Mouse (Mus musculus): Measurements from ENCODE around the gene Tubb4b. TPM values are rescaled to one million over a fixed set of nuclear protein-coding genes. Genes with fewer than 3 reads are reported as not detected.

Tubb4b gene
- total and polyA plus RNA-seq, 3 experiments: 183 to 1,037 (median 979) TPM

DNA sequence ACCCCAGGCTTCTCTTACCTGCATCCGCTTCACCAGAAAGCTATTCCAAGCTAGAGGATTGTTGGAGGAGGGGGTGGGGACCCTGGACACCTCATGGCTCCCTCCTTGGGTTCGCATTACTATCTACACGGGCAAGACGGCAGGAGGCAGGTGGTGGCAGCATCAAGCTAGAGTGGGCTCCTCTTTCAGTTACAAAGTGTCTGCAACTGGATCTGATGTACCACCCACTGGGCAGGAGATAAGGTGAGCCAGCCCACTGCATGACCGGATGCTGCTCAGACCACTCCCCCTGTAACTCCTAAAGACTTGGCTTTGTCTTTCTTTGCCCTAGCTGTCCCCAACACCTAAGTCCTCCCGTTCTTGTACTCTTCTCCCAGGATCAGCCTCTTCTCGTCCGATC lies 12.1 kb upstream of the Tubb4b start, which contains the start of gene Rnf224:
Rnf224 (minus strand) TSS at position 174 of the 400 bp plus-strand sequence.
- TF ChIP-seq GABPA (IDR thresholded peaks at IDR 0.05; ENCODE audit: low read depth, low read length) (no peak), MEF2A (IDR thresholded peaks at IDR 0.05; ENCODE audit: extremely low read depth, insufficient replicate concordance, low read depth, low read length, poor library complexity, severe bottlenecking) (no peak), POLR2AphosphoS5 (IDR thresholded peaks at IDR 0.05; ENCODE audit: borderline replicate concordance, low read depth, low read length) (no peak), POLR2A (IDR thresholded peaks at IDR 0.05; ENCODE audit: control insufficient read depth in 1 of 2, insufficient read depth in 1 of 2, low read depth in 1 of 2, low read length in 2 of 2, poor library complexity in 1 of 2) (no peak), TCF12 (IDR thresholded peaks at IDR 0.05; ENCODE audit: low read depth, low read length) (no peak), JUND (IDR thresholded peaks at IDR 0.05; ENCODE audit: low read depth, low read length) (no peak), EP300 (IDR thresholded peaks at IDR 0.05; ENCODE audit: low read depth in 1 of 2, low read length in 2 of 2) (no peak), MYC (IDR thresholded peaks at IDR 0.05; ENCODE audit: low read depth, low read length) (no peak), USF2 (IDR thresholded peaks at IDR 0.05; ENCODE audit: borderline replicate concordance in 1 of 2, insufficient read depth in 1 of 2, low read depth in 1 of 2, low read length in 2 of 2) (no peak), NELFE (IDR thresholded peaks at IDR 0.05; ENCODE audit: low read depth, low read length) (no peak), BHLHE40 (IDR thresholded peaks at IDR 0.05; ENCODE audit: borderline replicate concordance, low read depth, low read length) (no peak), E2F4 (IDR thresholded peaks at IDR 0.05; ENCODE audit: borderline replicate concordance, low read depth, low read length) (no peak), SMC3 (IDR thresholded peaks at IDR 0.05; ENCODE audit: low read depth, low read length) (no peak), MXI1 (IDR thresholded peaks at IDR 0.05; ENCODE audit: low read depth, low read length) (no peak), MYB (IDR thresholded peaks at IDR 0.05; ENCODE audit: low read depth, low read length) (no peak), SIN3A (IDR thresholded peaks at IDR 0.05; ENCODE audit: low read length) (no peak), MAZ (IDR thresholded peaks at IDR 0.05; ENCODE audit: low read depth, low read length) (no peak), CHD1 (IDR thresholded peaks at IDR 0.05; ENCODE audit: low read depth, low read length) (no peak)
- peaks cover 6 to 33% of the 10 kb centered on the region in 2 experiments for H3K4me1 ChIP-seq (ENCODE audit: control insufficient read depth in 1 of 2, insufficient read depth in 2 of 2, low read length in 2 of 2)

DNA sequence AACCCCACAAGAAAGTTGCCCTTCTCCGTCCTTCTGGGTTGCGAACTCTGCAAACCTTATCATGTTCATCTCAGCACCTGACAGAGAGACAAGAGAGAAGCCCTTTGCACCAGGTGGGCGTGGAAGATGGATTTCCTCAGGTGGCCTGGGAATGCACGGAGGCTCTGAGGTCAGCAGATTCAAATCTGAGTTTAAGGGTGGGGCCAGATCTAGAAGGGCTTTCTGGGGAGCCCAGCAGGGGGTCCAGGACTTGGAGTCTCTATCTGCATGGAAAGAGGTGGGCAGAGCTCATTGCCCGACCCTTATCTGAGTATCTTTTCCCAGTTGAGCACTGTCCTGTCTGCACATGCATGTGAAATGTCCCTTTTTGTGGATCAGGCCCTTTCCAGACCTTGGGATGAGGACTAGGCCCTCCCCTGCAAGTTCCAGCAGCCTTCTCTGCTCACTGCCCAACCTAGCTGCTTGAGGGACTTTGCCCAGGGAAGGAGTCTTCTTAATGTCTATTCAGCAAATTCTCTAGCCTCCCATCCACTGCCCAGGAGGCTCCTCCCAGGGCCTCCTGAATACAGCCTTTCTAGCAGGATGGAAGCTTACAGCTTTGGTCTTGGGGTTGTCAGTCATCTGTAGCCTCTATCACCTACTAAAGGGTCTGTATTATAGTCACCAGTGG lies 10.2 kb upstream of the Tubb4b start:
- no peaks in the 10 kb centered on the region for H3K27me3 ChIP-seq (ENCODE audit: control insufficient read depth in 1 of 2, insufficient read depth in 2 of 2, low read length in 2 of 2)
- H3K36me3 ChIP-seq (ENCODE audit: control insufficient read depth in 1 of 2, insufficient read depth in 2 of 2, low read length in 2 of 2): peaks cover 0 to 6% of the 10 kb centered on the region in 2 experiments; a peak in 2 of 4 replicates
- TF ChIP-seq CHD1 (IDR thresholded peaks at IDR 0.05; ENCODE audit: low read depth, low read length) (no peak), ZNF384 (IDR thresholded peaks at IDR 0.05; ENCODE audit: low read depth, low read length) (no peak), USF1 (IDR thresholded peaks at IDR 0.05; ENCODE audit: low read depth, low read length) (no peak), TBP (IDR thresholded peaks at IDR 0.05; ENCODE audit: low read depth, low read length) (no peak), USF2 (IDR thresholded peaks at IDR 0.05; ENCODE audit: borderline replicate concordance in 1 of 2, insufficient read depth in 1 of 2, low read depth in 1 of 2, low read length in 2 of 2) (no peak)
- no peak for DNase-seq (ENCODE audit: low read depth, low spot score)
- H3K27ac ChIP-seq (ENCODE audit: control insufficient read depth, low read depth, low read length): no peak overlapping the region
- no peaks in the 10 kb centered on the region for H3K9me3 ChIP-seq (replicated peaks; ENCODE audit: insufficient read depth, low read length)
- H3K79me2 ChIP-seq (ENCODE audit: control insufficient read depth, insufficient read depth, low read length, poor library complexity): no peaks in the 10 kb centered on the region
- no peak overlapping the region for H3K4me3 ChIP-seq (ENCODE audit: control insufficient read depth in 1 of 2, insufficient read depth in 1 of 2, low read depth in 2 of 2, low read length in 2 of 2)
- H3K4me1 ChIP-seq (ENCODE audit: control insufficient read depth in 1 of 2, insufficient read depth in 2 of 2, low read length in 2 of 2): peaks cover 6 to 26% of the 10 kb centered on the region in 2 experiments
- H3K9ac ChIP-seq (ENCODE audit: control insufficient read depth, low read depth, low read length, poor library complexity, severe bottlenecking): no peak overlapping the region

More for the DNA sequence above, 12.1 kb upstream of the Tubb4b start, which contains the start of gene Rnf224:
- peaks cover 0 to 6% of the 10 kb centered on the region in 2 experiments; a peak in 2 of 4 replicates for H3K36me3 ChIP-seq (ENCODE audit: control insufficient read depth in 1 of 2, insufficient read depth in 2 of 2, low read length in 2 of 2)
- H3K27me3 ChIP-seq (ENCODE audit: control insufficient read depth in 1 of 2, insufficient read depth in 2 of 2, low read length in 2 of 2): no peaks in the 10 kb centered on the region
- H3K27ac ChIP-seq (ENCODE audit: control insufficient read depth, low read depth, low read length): no peak within 1 kb of the TSS
- no peak within 1 kb of the TSS for H3K4me3 ChIP-seq (ENCODE audit: control insufficient read depth in 1 of 2, insufficient read depth in 1 of 2, low read depth in 2 of 2, low read length in 2 of 2)
- H3K9ac ChIP-seq (ENCODE audit: control insufficient read depth, low read depth, low read length, poor library complexity, severe bottlenecking): no peak within 1 kb of the TSS
- no peak for DNase-seq (ENCODE audit: low read depth, low spot score)
- no peaks in the 10 kb centered on the region; the same call in 1 of the 2 replicates for H3K79me2 ChIP-seq (ENCODE audit: control insufficient read depth, insufficient read depth, low read length, poor library complexity)
- H3K9me3 ChIP-seq (replicated peaks; ENCODE audit: insufficient read depth, low read length): no peaks in the 10 kb centered on the region
